Mouse (Mus musculus) cortical plate, adult 2 months (tissue): ENCODE data around the gene Pxt1. TPM values are rescaled to one million over a fixed set of nuclear protein-coding genes. Genes with fewer than 3 reads are reported as not detected.

Experiments used
- H3K27ac ChIP-seq: fragments of 200-500 bp; 2 replicates; pipeline ENCODE4 v1.5.1; 2012; ENCODE audit warnings: low read length, control low read depth, inconsistent platforms; ENCODE audit not compliant: insufficient read depth
- H3K4me1 ChIP-seq: fragments of 200-500 bp; 2 replicates; pipeline ENCODE4 v1.6.1; 2011; ENCODE audit warnings: low read length; ENCODE audit not compliant: control insufficient read depth, insufficient read depth
- H3K4me3 ChIP-seq: fragments of 200-500 bp; 2 replicates; pipeline ENCODE4 v1.5.1; 2011; ENCODE audit warnings: mild to moderate bottlenecking, low read length, control low read depth; ENCODE audit not compliant: insufficient read depth
- CTCF ChIP-seq: fragments of 200-500 bp; IDR thresholded peaks from 2 replicates; pipeline ENCODE4 v1.5.1; 2011; ENCODE audit warnings: mild to moderate bottlenecking, control low read depth, low read length; ENCODE audit not compliant: insufficient read depth; ENCODE audit errors: extremely low read depth
- POLR2A ChIP-seq: fragments of 200-500 bp; IDR thresholded peaks from 2 replicates; pipeline ENCODE4 v1.6.1; 2011; ENCODE audit warnings: mild to moderate bottlenecking, low read length, control low read depth; ENCODE audit not compliant: insufficient read depth; ENCODE audit errors: extremely low read depth
- polyA plus RNA-seq: library from polyadenylated mRNA; depleted of rRNA; stranded (reverse); fragments of >200 nt; gene quantifications from 2 replicates; pipeline ENCODE4 v1.2.3, GENCODE M21; 2012

The Pxt1 gene
- polyA plus RNA-seq, 1 experiment, result not detected

GRCm38 (mm10) chr17:28905377-28905916 lies 38.2 kb downstream of the Pxt1 start:
- TF ChIP-seq POLR2A, result no peak
- TF ChIP-seq CTCF, result no peak
- Histone ChIP-seq H3K4me1 (peaks cover 7% of the 10 kb centered on the region), H3K27ac (peak overlapping the region; percentile 70), H3K4me3 (no peak overlapping the region)

DNA sequence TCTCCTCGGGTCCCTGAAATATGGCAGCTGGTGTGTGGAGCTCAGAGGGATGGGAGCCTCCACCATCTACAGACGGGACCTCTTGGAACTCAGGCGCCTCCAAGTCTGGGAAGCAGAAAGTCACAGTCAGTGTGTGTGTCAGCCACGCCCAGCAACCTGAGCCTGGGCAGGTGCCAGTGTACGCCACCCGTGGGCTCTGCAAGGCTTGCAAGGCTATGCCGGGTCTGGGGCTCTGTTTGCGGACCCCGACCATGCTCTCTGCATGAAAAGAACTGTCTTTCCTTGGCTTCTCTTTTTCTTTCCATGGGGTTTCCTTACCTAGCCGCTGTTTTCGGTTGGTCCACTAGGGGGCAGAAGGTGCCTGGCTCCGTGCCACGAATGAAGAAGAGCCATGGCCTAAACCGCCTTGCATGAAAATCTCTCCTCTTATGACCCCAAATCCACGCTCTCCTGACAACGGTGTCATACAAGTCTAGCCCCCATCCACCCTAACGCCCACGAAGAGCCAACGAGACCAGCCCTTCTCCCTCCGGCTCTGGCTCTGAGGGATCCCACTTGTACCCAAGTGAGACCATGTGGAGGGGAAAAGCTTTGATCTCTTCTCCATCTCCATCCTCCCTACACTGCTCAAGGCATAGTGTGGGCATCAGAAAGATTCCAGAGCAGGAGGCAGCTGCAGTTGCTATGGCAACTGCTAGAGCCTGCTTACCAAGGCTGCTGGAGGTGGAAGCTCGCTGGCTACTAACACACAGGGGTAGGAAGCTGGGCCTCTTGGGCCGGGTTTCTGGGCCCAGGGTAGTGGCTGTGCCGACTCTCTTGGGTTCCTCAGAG lies 38.9 kb downstream of the Pxt1 start:
- peak; percentile 70; the same call in 1 of the 2 replicates for TF ChIP-seq POLR2A
- peak; percentile 68 for TF ChIP-seq CTCF
- H3K27ac ChIP-seq, result peak overlapping the region; percentile 70
- H3K4me3 ChIP-seq, result no peak overlapping the region
- peaks cover 7% of the 10 kb centered on the region for H3K4me1 ChIP-seq

DNA sequence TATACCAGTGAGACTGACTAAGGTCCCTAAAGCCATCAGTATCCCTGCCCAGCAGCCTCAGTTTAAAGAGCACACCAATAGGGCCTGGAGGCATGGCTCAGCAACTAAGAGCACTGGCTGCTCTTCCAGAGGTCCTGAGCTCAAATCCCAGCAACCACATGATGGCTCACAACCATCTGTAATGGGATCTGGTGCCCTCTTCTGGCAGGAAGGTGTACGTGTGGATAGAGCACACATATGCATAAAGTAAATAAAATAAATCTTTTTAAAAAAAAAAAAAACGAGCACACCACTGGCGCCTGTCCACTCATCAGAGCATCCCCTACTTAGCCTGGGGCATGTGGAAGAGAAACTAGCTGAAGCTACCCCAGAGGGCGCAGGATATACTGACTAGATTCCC lies 42.1 kb downstream of the Pxt1 start:
- peaks cover 4% of the 10 kb centered on the region; the same call in 1 of the 2 replicates for H3K4me1 ChIP-seq

DNA sequence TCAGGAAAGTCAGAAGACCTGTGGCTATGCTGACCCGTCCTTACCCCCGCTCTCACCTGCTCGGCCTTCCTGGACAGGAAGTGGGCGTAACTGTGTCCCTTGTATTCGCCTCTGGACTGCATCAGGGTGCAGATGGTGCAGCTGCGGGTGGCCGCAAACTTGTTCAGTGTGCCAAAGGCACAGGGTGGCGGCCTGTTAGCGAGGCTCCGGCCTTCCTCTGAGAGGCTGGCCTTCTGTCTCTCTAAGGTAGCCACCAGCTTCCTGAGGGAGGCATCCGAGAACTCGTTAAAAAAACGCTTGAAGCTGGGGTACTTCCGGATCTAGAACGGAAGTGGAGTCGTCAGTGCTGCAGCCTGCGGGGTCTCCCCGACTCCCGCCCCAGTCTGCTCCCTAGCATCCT lies 44.2 kb downstream of the Pxt1 start:
- TF ChIP-seq POLR2A (no peak), CTCF (no peak)

More for the DNA sequence above, 42.1 kb downstream of the Pxt1 start:
- no peak overlapping the region for H3K27ac ChIP-seq
- no peak overlapping the region for H3K4me3 ChIP-seq
- TF ChIP-seq POLR2A (no peak), CTCF (no peak)

DNA sequence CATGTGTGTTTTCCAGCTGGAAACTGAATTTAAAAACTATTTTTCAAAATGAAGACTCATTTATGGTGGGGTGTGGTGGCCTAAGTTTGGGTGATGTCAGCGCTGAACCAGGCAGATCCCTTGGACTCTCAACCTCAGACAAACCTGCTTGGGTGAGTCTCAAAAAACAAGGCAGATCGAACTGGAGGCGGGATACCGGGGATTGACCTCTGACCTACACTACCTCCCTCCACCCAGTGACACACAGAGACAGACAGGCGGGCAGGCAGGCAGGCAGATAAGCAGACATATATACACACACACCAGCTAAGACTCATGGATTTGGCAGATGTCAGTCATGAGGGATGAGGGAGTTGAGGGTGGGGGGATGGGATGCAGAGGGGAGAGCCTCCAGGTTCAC lies 45.4 kb downstream of the Pxt1 start:
- H3K4me1 ChIP-seq, result no peaks in the 10 kb centered on the region
- no peak overlapping the region for H3K27ac ChIP-seq
- no peak overlapping the region for H3K4me3 ChIP-seq
- no peak for TF ChIP-seq POLR2A
- no peak for TF ChIP-seq CTCF

More for the DNA sequence above, 44.2 kb downstream of the Pxt1 start:
- Histone ChIP-seq H3K27ac (no peak overlapping the region), H3K4me1 (no peaks in the 10 kb centered on the region), H3K4me3 (no peak overlapping the region)

GRCm38 (mm10) chr17:28897817-28898216 lies 45.8 kb downstream of the Pxt1 start:
- TF ChIP-seq POLR2A (no peak), CTCF (no peak)
- H3K4me1 ChIP-seq, result no peaks in the 10 kb centered on the region
- H3K4me3 ChIP-seq, result no peak overlapping the region
- no peak overlapping the region for H3K27ac ChIP-seq

DNA sequence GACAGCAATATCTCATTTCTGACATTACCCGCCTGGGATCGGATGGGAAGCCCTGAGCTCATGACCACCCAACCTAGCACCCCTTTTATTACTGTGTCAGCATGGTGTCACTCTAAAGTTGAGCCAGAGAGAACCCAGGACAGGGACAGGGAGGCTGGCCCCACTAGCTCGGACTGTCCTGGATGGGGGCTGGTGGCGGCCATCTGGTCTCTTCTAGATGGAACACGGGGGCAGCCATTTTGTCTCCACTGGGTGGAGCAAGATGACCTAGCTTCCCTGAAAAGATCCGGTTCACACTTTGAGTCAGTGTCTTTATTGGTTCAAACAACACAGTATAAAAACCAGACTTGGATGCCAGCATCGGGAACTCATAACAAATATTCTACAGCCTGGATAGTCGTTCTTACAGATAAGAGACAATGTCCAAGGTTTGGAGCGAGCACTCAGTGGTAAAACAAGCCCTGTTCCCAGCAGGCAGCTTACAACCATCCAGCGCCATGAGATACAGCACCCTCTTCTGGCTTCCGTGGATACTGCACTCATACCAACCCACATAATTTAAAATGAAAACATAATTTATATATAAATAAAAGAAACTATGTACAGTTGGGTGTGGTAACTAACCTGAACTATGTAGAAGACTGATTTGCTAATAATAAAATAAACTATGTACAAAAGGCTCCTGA lies 47.4 kb downstream of the Pxt1 start:
- TF ChIP-seq POLR2A, result no peak
- 0 out of 2 replicates have a peak, but pooled peaks have one; percentile 13 for TF ChIP-seq CTCF
- H3K4me1 ChIP-seq, result no peaks in the 10 kb centered on the region

DNA sequence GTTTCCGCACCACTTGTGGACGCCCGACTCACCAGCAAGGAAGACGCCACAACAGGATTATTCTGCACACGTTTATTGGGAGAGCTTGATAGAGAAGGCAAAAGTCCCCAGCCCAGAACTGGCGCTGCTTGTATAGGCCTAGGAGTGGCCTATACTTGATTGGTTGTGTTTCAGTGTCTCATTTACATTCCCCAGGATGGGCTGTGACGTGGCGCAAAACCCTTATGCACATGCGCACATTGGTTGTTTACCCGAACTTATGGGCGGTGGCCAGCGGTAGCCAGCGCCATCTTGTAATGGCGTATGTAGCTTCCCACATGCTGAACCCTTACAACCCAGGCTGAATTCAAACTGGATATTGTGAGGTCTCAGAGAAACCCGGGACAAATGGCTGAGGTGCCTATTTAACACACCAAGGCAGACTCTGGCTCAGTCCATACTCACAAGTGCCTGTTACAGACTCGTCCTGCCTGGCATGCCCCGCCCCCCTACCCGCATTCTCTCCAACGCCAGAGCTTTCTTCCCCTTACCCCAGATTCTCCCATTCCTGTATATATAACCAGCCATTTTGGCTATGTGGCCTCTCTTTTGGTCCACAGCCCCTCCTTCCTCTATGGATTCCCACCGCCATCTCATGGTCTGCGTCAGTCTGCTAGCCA lies 48.3 kb downstream of the Pxt1 start:
- no peak overlapping the region for H3K27ac ChIP-seq
- no peak overlapping the region for H3K4me3 ChIP-seq
- TF ChIP-seq CTCF, result no peak
- no peaks in the 10 kb centered on the region for H3K4me1 ChIP-seq

More for the DNA sequence above, 47.4 kb downstream of the Pxt1 start:
- H3K4me3 ChIP-seq, result no peak overlapping the region
- no peak overlapping the region for H3K27ac ChIP-seq

DNA sequence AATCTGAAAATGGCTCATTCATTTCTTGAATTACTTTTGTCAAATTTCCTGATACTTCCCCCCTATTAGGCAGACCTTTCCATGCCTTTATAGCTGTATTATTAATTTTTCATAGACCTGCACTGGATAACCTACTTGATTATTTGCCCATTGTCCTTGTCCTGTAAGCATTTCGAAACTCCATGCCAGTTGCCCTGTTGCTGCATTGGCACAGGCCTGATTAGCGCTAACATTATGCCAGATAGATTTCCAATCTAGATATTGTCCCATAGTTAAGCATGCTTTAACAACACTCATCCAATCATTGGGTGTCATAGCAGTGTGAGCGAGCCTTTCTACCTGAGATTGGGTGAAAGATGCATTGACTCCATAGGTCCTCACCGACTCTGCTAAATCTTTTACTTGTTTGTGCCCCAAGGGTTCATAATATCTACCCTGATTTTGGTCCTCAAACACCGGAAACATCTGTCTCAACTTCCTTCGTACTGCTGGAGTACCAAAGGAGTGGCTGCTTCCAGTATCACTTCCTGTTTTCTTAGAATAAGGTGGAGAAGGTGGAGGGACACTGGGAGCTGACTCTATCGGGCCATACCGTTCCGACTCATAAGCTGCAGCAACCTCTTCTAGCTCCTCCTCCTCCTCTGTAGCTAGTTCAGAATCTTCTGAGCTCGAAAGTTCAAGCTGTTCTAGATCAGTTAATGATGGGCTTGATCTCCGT lies 49.4 kb downstream of the Pxt1 start:
- Histone ChIP-seq H3K27ac (no peak overlapping the region; the same call in 1 of the 2 replicates), H3K4me1 (no peaks in the 10 kb centered on the region), H3K4me3 (no peak overlapping the region)
- TF ChIP-seq CTCF (no peak), POLR2A (no peak)
